Mouse (Mus musculus) G1E (cell line): ENCODE data around the gene Eaf1.

Experiments
- CTCF ChIP-seq: IDR thresholded peaks from 2 replicates; pipeline ENCODE4 v1.5.1; 2012; ENCODE audit warnings: low read depth, low read length, inconsistent platforms, mixed read lengths
- GATA1 ChIP-seq: IDR thresholded peaks from 2 replicates; pipeline ENCODE4 v1.6.1; 2012; ENCODE audit warnings: borderline replicate concordance, low read length, inconsistent platforms, mixed read lengths
- GATA2 ChIP-seq: IDR thresholded peaks from 2 replicates; pipeline ENCODE4 v1.6.1; 2012; ENCODE audit warnings: low read depth, low read length, inconsistent platforms, borderline replicate concordance
- TAL1 ChIP-seq: conservative IDR thresholded peaks from 2 replicates; pipeline ENCODE4 v1.6.1; 2012; ENCODE audit warnings: low read depth, low read length, inconsistent platforms, mixed read lengths

DNA sequence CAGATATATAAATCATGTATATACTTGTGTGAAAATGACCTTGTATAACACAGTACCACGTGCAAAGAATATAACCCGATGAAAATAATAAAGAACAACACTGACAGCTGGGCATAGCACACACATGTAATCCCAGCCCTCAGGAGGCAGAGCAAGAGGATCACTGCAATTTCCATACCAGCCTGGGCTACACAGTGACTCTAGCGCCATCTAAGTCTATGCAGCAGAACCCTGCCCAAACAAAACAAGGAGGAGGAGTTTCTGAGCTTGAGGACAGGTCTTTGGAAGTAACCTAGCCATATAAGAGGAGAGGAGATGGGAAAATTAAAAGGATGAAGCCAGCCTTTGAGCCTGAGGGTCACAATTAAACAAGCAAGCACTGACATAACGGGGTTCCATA is 24.5 kb upstream of the Eaf1 start:
- TF ChIP-seq CTCF (no peak), GATA1 (no peak), GATA2 (no peak), TAL1 (no peak)
